Mouse (Mus musculus): Measurements from ENCODE around the gene Cabp5. TPM values are rescaled to one million over a fixed set of nuclear protein-coding genes. Genes with fewer than 3 reads are reported as not detected.

Gene Cabp5
- polyA plus RNA-seq (2014; fragmentation: Illumina TruSeq; extraction: RNeasy Lipid Tissue Mini Kit (QIAGEN cat#74804); ENCODE audit: insufficient read depth, low read depth, low replicate concordance), result not detected

DNA sequence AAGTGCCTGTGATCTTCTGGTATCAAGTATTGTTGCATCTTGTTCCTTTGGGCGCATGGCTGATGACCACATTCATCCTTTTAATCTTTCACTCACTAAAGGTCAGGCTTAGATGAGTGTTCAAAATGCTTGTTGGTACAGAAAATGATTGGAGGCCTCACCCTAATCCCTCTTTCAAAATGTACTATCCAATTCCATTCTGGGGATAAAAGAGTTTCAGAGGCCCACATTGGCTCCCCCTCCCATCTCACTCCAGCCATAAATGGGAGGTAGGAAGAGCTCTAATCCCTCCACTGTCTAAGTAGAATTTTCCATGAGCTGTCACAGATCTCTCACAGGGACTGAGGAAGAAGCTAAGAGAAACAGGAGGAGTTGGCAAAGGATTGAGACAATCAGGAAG lies at the start of gene Cabp5:
Gene Cabp5, plus strand, starts transcription at position 301 of the 400 bp plus-strand sequence.

DNA sequence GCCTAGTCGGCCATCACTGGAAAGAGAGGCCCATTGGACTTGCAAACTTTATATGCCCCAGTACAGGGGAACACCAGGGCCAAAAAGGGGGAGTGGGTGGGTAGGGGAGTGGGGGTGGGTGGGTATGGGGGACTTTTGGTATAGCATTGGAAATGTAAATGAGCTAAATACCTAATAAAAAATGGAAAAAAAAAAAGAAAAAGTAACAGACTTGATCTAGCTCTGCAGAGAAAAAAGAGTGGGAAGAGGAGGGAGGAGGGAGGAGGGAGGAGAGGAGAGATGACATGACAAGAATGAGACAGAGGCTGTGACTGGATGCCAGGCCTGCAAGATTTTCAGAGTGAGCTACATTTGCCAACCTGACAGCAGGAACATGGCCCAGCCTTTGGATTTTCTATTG lies 52.6 kb downstream of the Cabp5 start, which contains the start of gene Bsph1:
Gene Bsph1, plus strand, starts transcription at position 301 of the 400 bp plus-strand sequence.

Other genes starting within 250 kb of the Cabp5 start
- gene Vmn1r88, start 238.6 kb upstream of the Cabp5 start, polyA plus RNA-seq (2014; fragmentation: Illumina TruSeq; extraction: RNeasy Lipid Tissue Mini Kit (QIAGEN cat#74804); ENCODE audit: insufficient read depth, low read depth, low replicate concordance), result not detected
- gene Vmn1r89, start 185.1 kb upstream of the Cabp5 start, polyA plus RNA-seq (2014; fragmentation: Illumina TruSeq; extraction: RNeasy Lipid Tissue Mini Kit (QIAGEN cat#74804); ENCODE audit: insufficient read depth, low read depth, low replicate concordance), result not detected
- 6.9 TPM for gene Lig1, start 120.8 kb upstream of the Cabp5 start, polyA plus RNA-seq (2014; fragmentation: Illumina TruSeq; extraction: RNeasy Lipid Tissue Mini Kit (QIAGEN cat#74804); ENCODE audit: insufficient read depth, low read depth, low replicate concordance)
- 3.1 TPM for gene Zswim9, start 119.4 kb upstream of the Cabp5 start, polyA plus RNA-seq (2014; fragmentation: Illumina TruSeq; extraction: RNeasy Lipid Tissue Mini Kit (QIAGEN cat#74804); ENCODE audit: insufficient read depth, low read depth, low replicate concordance)
- 0.09 TPM for gene Pla2g4c, start 73.5 kb upstream of the Cabp5 start, polyA plus RNA-seq (2014; fragmentation: Illumina TruSeq; extraction: RNeasy Lipid Tissue Mini Kit (QIAGEN cat#74804); ENCODE audit: insufficient read depth, low read depth, low replicate concordance)
- gene Bsph1, start 52.7 kb downstream of the Cabp5 start, polyA plus RNA-seq (2014; fragmentation: Illumina TruSeq; extraction: RNeasy Lipid Tissue Mini Kit (QIAGEN cat#74804); ENCODE audit: insufficient read depth, low read depth, low replicate concordance), result not detected
- not detected for gene Bsph2, start 172.9 kb downstream of the Cabp5 start, polyA plus RNA-seq (2014; fragmentation: Illumina TruSeq; extraction: RNeasy Lipid Tissue Mini Kit (QIAGEN cat#74804); ENCODE audit: insufficient read depth, low read depth, low replicate concordance)
- gene Sult2a5, start 225.8 kb downstream of the Cabp5 start, polyA plus RNA-seq (2014; fragmentation: Illumina TruSeq; extraction: RNeasy Lipid Tissue Mini Kit (QIAGEN cat#74804); ENCODE audit: insufficient read depth, low read depth, low replicate concordance), result not detected